Mouse (Mus musculus): ENCODE data around the gene Jtb. TPM values are rescaled to one million over a fixed set of nuclear protein-coding genes. Genes with fewer than 3 reads are reported as not detected.

Gene Jtb
- polyA plus RNA-seq, 1 experiment from 2014 or later: 90.3 TPM

GRCm38 (mm10) chr3:90279743-90280142, 48.3 kb downstream of the Jtb start:
- no peak overlapping the region for H3K4me3 ChIP-seq
- H3K4me2 ChIP-seq: no peak overlapping the region
- no peak for ATAC-seq (ENCODE audit: low read depth)
- H3K9me3 ChIP-seq: no peaks in the 10 kb centered on the region
- H3K27me3 ChIP-seq: no peaks in the 10 kb centered on the region
- no peak overlapping the region for H3K9ac ChIP-seq
- WGBS: 94% methylated on average over 7 of the region's 7 CpGs
- no peaks in the 10 kb centered on the region for H3K4me1 ChIP-seq (replicated peaks)
- no peak overlapping the region for H3K27ac ChIP-seq (replicated peaks)
- H3K36me3 ChIP-seq: peaks cover 64% of the 10 kb centered on the region

DNA sequence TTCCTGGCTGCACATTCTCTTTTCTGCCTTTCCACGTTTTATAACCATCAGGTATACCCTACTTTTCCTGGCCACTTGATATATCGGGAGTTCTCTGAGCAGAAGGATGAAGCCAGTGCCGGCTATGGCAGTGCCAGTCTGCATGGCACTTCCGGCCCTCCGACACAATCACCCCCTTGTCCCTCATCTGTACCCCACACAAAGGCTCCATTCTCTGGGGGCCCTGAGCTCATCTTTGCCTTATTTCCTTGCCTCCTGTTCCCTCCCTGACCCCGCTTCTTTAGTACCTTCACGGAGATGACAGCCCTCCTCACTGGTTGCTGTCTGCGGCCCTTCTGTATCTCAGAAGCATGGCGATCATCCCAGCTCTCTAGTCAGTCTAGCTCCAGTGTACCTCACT, 49.3 kb downstream of the Jtb start:
- H3K4me2 ChIP-seq: no peak overlapping the region
- H3K9me3 ChIP-seq: no peaks in the 10 kb centered on the region
- no peak overlapping the region for H3K4me3 ChIP-seq
- no peak overlapping the region for H3K27ac ChIP-seq (replicated peaks)
- ATAC-seq (ENCODE audit: low read depth): no peak
- H3K27me3 ChIP-seq: no peaks in the 10 kb centered on the region
- H3K4me1 ChIP-seq (replicated peaks): no peaks in the 10 kb centered on the region
- 83% methylated on average over 9 of the region's 9 CpGs for WGBS
- no peak overlapping the region for H3K9ac ChIP-seq
- peaks cover 55% of the 10 kb centered on the region for H3K36me3 ChIP-seq

GRCm38 (mm10) chr3:90284150-90284549, 52.8 kb downstream of the Jtb start:
- Histone ChIP-seq H3K27ac (replicated peaks) (no peak overlapping the region), H3K27me3 (no peaks in the 10 kb centered on the region), H3K4me3 (no peak overlapping the region), H3K4me2 (no peak overlapping the region), H3K9ac (no peak overlapping the region), H3K36me3 (peaks cover 22% of the 10 kb centered on the region), H3K9me3 (no peaks in the 10 kb centered on the region), H3K4me1 (replicated peaks) (no peaks in the 10 kb centered on the region)
- no peak for ATAC-seq (ENCODE audit: low read depth)
- 100% methylated on average over 2 of the region's 2 CpGs for WGBS

Small RNA genes within 50 kb of the gene (microRNA-seq; reads per million reads assigned to microRNA genes)
- gene Mir7012: not detected

Other genes with a start within 250 kb of the Jtb start
- 120 and 133 TPM in 2 replicates for gene Hax1, start 232.8 kb upstream of the Jtb start, polyA plus RNA-seq (2015; fragmentation: Nextera tagmentation; extraction: Ambion mirVana)
- gene 4933434E20Rik, start 180.0 kb upstream of the Jtb start, polyA plus RNA-seq (2015; fragmentation: Nextera tagmentation; extraction: Ambion mirVana): 217 and 231 TPM in 2 replicates
- gene Ubap2l, start 179.0 kb upstream of the Jtb start, polyA plus RNA-seq (2015; fragmentation: Nextera tagmentation; extraction: Ambion mirVana): 148 and 170 TPM in 2 replicates
- 373 and 399 TPM in 2 replicates for gene Tpm3, start 158.9 kb upstream of the Jtb start, polyA plus RNA-seq (2015; fragmentation: Nextera tagmentation; extraction: Ambion mirVana)
- gene Nup210l, start 127.5 kb upstream of the Jtb start, polyA plus RNA-seq (2015; fragmentation: Nextera tagmentation; extraction: Ambion mirVana): 0.28 and 0.29 TPM in 2 replicates
- gene Rps27, start 17.9 kb upstream of the Jtb start, polyA plus RNA-seq (2015; fragmentation: Nextera tagmentation; extraction: Ambion mirVana): 750 and 953 TPM in 2 replicates
- gene Rab13, start 17.9 kb upstream of the Jtb start, polyA plus RNA-seq (2015; fragmentation: Nextera tagmentation; extraction: Ambion mirVana): 22.9 and 24.1 TPM in 2 replicates
- 3.3 and 3.5 TPM in 2 replicates for gene Creb3l4, start 11.9 kb downstream of the Jtb start, polyA plus RNA-seq (2015; fragmentation: Nextera tagmentation; extraction: Ambion mirVana)
- 42.4 and 54.8 TPM in 2 replicates for gene Slc39a1, start 16.6 kb downstream of the Jtb start, polyA plus RNA-seq (2015; fragmentation: Nextera tagmentation; extraction: Ambion mirVana)
- gene Crtc2, start 22.6 kb downstream of the Jtb start, polyA plus RNA-seq (2015; fragmentation: Nextera tagmentation; extraction: Ambion mirVana): 23.7 and 27.0 TPM in 2 replicates
- gene Dennd4b, start 33.6 kb downstream of the Jtb start, polyA plus RNA-seq (2015; fragmentation: Nextera tagmentation; extraction: Ambion mirVana): 5.9 and 7.4 TPM in 2 replicates
- 13.7 and 15.6 TPM in 2 replicates for gene Gatad2b, start 61.6 kb downstream of the Jtb start, polyA plus RNA-seq (2015; fragmentation: Nextera tagmentation; extraction: Ambion mirVana)
- 22.9 and 24.1 TPM in 2 replicates for gene Slc27a3, start 158.3 kb downstream of the Jtb start, polyA plus RNA-seq (2015; fragmentation: Nextera tagmentation; extraction: Ambion mirVana)
- gene Ints3, start 202.0 kb downstream of the Jtb start, polyA plus RNA-seq (2015; fragmentation: Nextera tagmentation; extraction: Ambion mirVana): 29.3 and 30.8 TPM in 2 replicates
- gene Npr1, start 234.3 kb downstream of the Jtb start, polyA plus RNA-seq (2015; fragmentation: Nextera tagmentation; extraction: Ambion mirVana): 3.7 and 3.9 TPM in 2 replicates
- gene Ilf2, start 244.5 kb downstream of the Jtb start, polyA plus RNA-seq (2015; fragmentation: Nextera tagmentation; extraction: Ambion mirVana): 280 and 290 TPM in 2 replicates